Mouse (Mus musculus) cerebellum, adult 2 months (tissue): ENCODE measurements around the gene Fgf8. TPM values are rescaled to one million over a fixed set of nuclear protein-coding genes. Genes with fewer than 3 reads are reported as not detected.

Experiments
- DNase-seq, 2 experiments: peaks; one replicate each; pipeline ENCODE4 v3.0.0; 2021
- H3K27ac ChIP-seq: fragments of 200-500 bp; 2 replicates; pipeline ENCODE4 v1.5.1; 2012; ENCODE audit warnings: low read length, control low read depth, inconsistent platforms; ENCODE audit not compliant: insufficient read depth
- H3K27me3 ChIP-seq: fragments of 200-500 bp; 2 replicates; pipeline ENCODE4 v1.6.1; 2012; ENCODE audit warnings: inconsistent platforms, mild to moderate bottlenecking, low read length, moderate library complexity; ENCODE audit not compliant: control insufficient read depth, insufficient read depth
- H3K4me1 ChIP-seq: fragments of 200-500 bp; 2 replicates; pipeline ENCODE4 v1.6.1; 2011; ENCODE audit warnings: low read length; ENCODE audit not compliant: control insufficient read depth, insufficient read depth
- H3K4me3 ChIP-seq: fragments of 200-500 bp; replicated peaks from 2 replicates; pipeline ENCODE3; 2011; ENCODE audit warnings: mild to moderate bottlenecking, low read depth, low read length, control low read depth; ENCODE audit not compliant: insufficient read depth
- CTCF ChIP-seq: fragments of 200-500 bp; IDR thresholded peaks from 2 replicates; pipeline ENCODE4 v1.5.1; 2011; ENCODE audit warnings: low read depth, mild to moderate bottlenecking, control low read depth, low read length, moderate library complexity, borderline replicate concordance; ENCODE audit not compliant: insufficient read depth
- POLR2A ChIP-seq: fragments of 200-500 bp; IDR thresholded peaks from 2 replicates; pipeline ENCODE4 v1.6.1; 2011; ENCODE audit warnings: low read length, control low read depth, borderline replicate concordance; ENCODE audit not compliant: insufficient read depth
- WGBS: fragments of 180-500 bp; shearing (Covaris S2); methylation state at CpG from one replicate; pipeline ENCODE4 v1.1.7; 2018; 5-methylcytosine and 5-hydroxymethylcytosine counted together
- polyA plus RNA-seq: library from polyadenylated mRNA; depleted of rRNA; stranded (reverse); fragments of >200 nt; gene quantifications from 2 replicates; pipeline ENCODE4 v1.2.3, GENCODE M21; 2012

The Fgf8 gene
- polyA plus RNA-seq, 1 experiment = not detected

DNA sequence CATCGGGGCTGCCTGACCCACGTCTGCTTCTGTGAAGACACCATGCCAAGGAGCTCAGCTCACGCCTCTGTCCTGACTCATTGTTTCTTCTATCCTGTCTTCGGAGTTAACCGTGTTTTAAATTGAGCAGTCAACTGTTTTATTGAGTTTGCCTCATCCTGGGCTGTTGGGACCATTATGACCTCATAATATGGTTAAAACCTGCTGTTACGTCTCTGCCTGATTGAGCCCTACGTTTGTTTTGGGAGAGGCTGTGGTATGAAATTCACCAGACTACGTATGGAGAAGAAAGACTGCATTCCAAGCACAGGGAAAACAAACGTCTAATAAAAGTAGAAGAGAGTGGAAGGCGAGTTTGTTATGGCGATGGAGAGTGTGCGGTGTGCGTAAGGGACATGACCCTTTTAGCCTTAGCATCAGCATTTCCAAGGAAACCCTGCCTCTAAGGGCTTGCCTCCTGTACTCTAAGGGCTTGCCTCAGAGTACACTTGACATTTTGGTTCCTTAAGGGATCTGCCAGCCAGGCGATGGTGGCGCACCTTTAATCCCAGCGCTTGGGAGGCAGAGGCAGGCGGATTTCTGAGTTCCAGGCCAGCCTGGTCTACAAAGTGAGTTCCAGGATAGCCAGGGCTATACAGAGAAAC, 41.3 kb upstream of the Fgf8 start:
- WGBS = 33% methylated on average over 17 of the region's 17 CpGs
- Histone ChIP-seq H3K4me3 (peak overlapping the region; percentile 71), H3K4me1 (peaks cover 5% of the 10 kb centered on the region), H3K27me3 (no peaks in the 10 kb centered on the region), H3K27ac (peak overlapping the region; percentile 58; the same call in 1 of the 2 replicates)
- peak; percentile 24 to 31 for DNase-seq
- TF ChIP-seq CTCF = no peak
- TF ChIP-seq POLR2A = no peak

DNA sequence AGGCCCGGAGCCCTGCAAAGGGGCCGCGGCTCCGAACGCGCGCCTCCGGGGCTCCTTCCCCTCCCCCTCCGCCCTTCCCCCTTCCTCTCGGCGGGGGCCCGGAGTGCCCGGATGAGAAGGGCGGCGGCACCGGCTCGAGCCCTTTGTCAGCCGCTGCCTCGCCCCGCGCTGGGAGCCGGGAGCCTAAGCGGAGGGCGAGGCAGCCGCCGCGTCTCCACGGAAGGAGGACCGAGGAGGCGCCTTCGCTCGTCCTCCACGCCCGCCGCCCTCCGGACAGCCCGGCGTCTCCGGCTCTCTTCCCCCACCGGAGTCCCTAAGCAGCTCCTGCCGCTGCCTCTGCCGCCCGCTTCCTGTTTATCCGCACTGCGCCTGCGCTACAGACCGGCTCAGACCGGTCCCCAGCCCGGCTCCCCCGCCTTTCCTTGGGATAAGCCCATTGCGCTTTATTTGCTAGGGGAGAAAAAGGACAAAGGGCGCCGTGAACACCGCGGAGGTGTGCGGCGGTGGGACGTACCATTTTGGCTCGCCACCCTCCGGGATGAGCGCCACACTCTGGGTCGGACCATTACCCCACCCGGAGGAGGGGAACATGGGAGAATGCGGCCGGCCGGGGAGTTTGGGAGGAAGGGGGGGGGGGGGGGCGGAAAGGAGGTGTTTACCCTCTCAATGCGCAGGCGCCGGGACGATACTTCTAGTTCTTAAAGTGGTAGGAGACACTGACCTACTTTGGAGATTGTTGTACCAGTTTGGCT, 40.6 kb upstream of the Fgf8 start, which contains the start of gene Mgea5:
TSS of gene Mgea5 (minus strand) at position 657 of the 752 bp plus-strand sequence.
- DNase-seq = peak; percentile 98 to 100
- Histone ChIP-seq H3K27ac (peak within 1 kb of the TSS; percentile 95), H3K27me3 (no peaks in the 10 kb centered on the region), H3K4me3 (peak within 1 kb of the TSS; percentile 71), H3K4me1 (peaks cover 5% of the 10 kb centered on the region)
- TF ChIP-seq CTCF (no peak), POLR2A (peak; percentile 81)
- under 1% methylated on average over 64 of the region's 71 CpGs for WGBS

DNA sequence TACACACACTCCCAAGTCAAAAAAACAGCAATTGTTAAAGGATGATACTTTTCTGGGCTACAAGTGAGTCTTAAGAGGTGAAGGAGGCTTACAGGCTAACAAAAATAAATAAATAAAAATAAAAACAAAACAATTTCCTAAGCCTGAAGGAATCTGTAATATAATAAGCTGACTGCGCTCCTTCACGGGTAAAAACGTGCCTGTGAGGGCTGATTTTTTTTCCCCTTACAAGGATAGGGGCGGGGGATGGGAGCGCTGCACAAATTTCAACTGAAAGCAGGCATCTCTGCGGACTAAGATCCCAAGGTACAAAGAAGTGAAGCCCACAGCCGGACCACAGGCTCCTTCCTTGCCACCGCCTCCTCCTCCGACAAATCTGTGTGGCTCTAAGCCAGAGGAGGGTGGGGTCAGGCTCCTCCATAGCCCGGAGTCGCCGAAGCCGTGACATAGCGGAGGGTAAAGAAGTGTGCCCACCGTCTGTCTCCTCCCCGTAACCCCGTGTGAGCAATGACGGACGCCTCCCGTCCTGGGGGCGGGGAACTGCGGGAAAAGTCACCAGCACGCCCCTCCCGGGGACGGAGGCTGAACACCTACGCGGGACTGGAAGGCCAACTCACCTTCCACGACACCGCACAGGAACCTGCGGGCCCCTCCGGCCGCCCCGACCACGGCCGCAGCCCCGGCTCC, 39.7 kb upstream of the Fgf8 start:
- Histone ChIP-seq H3K4me3 (peak overlapping the region; percentile 65), H3K4me1 (peaks cover 5% of the 10 kb centered on the region), H3K27ac (peak overlapping the region; percentile 95), H3K27me3 (no peaks in the 10 kb centered on the region)
- peak; percentile 71 to 77 for DNase-seq
- WGBS = under 1% methylated on average over 36 of the region's 36 CpGs
- TF ChIP-seq CTCF (no peak), POLR2A (no peak)

DNA sequence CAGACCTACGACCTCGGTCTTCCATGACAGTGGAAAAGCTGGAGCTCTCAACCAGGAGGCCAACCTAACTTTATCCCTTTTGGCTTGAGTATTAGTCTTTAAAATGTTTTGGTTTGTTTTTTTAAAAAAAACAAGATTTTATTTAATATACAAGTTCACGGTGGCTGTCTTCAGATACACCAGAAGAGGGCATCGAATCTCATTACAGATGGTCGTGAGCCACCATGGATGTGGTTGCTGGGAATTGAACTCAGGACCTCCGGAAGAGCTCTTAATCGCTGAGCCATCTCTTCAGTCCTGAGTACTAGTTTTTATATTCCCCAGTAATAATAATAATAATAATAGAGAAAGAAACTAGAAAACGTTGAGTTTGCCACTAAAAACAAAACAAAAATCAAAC, 39.0 kb upstream of the Fgf8 start:
- Histone ChIP-seq H3K4me3 (peak overlapping the region; percentile 45), H3K27me3 (no peaks in the 10 kb centered on the region), H3K27ac (no peak overlapping the region), H3K4me1 (peaks cover 5% of the 10 kb centered on the region)
- WGBS = 19% methylated on average over 8 of the region's 8 CpGs
- TF ChIP-seq POLR2A = no peak
- TF ChIP-seq CTCF = no peak
- no peak for DNase-seq

DNA sequence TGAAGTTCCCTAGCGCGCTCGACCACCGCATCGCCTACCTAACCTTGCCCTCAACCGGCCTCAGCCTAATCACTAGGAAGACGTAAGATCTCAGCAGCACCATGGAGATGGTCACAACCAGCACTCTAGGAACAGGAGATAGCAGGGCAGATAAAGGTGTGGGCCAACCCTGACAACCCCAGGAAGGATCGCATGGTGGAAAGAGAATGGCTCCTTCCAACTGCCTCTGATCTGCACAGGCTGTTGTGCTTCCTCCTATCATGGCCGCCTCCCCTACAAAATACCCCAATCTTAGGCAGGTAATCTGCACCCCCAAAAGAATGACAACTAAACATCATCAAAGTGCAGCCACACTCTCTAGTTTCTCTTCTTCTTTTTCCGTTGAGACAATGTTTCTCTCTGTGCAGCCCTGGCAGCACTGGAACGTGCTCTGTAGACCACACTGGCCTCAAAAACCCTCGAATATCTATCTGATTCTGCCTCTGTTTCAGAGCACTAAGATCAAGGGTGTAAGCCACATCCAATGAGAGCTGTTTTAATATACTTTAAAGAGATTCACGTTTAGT, 37.7 kb upstream of the Fgf8 start:
- H3K27ac ChIP-seq = no peak overlapping the region
- H3K4me3 ChIP-seq = peak overlapping the region; percentile 44
- no peak for DNase-seq
- H3K27me3 ChIP-seq = no peaks in the 10 kb centered on the region
- 47% methylated on average over 13 of the region's 13 CpGs for WGBS
- peaks cover 5% of the 10 kb centered on the region for H3K4me1 ChIP-seq
- TF ChIP-seq POLR2A (no peak), CTCF (no peak)

DNA sequence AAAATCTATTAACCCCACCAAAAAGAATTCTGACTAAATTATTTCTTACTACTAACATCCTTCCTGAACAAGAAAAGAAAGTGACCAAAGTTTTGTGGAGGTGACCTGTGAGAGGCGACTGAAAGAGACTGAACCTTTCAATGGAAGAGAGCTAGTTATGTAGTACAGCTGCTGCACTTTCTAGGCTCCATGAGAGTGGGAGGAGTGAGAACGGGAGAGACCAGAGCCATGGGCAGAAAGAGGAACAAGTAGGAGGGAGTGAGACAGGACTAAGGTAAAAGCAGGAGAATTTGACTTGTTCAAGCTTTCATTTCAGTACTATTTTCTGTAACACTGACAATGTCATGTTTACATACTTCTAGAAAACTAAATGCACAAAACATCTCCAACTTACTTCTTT, 32.8 kb upstream of the Fgf8 start:
- DNase-seq = no peak
- H3K4me3 ChIP-seq = no peak overlapping the region
- no peaks in the 10 kb centered on the region for H3K27me3 ChIP-seq
- TF ChIP-seq POLR2A (no peak), CTCF (no peak)
- peaks cover 3% of the 10 kb centered on the region for H3K4me1 ChIP-seq
- WGBS = 61% methylated on average over 2 of the region's 2 CpGs
- no peak overlapping the region for H3K27ac ChIP-seq

DNA sequence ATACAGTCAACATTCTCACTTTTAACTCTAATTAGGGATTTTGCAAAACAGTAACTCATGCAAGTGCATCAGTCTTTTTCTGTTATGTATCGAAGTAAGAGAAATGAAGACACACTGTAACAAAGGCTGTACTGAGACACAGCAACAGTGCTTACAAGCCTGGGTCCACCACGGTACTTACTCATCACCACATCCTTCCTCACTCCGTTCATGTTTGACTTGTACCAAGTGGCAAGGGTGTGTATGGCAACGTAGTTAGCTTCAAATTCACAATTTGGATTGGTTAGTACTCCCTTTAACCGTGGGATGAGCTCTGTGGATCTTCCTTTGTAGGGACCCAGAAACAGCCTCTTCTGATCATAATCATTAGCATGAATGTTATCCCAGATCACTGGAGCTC, 28.8 kb upstream of the Fgf8 start:
- 83% methylated on average over 5 of the region's 5 CpGs for WGBS
- H3K4me3 ChIP-seq = no peak overlapping the region

More for the DNA sequence above, 28.8 kb upstream of the Fgf8 start:
- TF ChIP-seq CTCF (no peak), POLR2A (no peak)
- Histone ChIP-seq H3K27ac (no peak overlapping the region), H3K27me3 (no peaks in the 10 kb centered on the region), H3K4me1 (no peaks in the 10 kb centered on the region)
- no peak for DNase-seq
